Mouse (Mus musculus): ENCODE results near the gene Gm44503.

- TF ChIP-seq CTCF (IDR thresholded peaks at IDR 0.05; ENCODE audit: extremely low read depth, insufficient read depth, insufficient read length, insufficient replicate concordance) (no peak), POLR2A (IDR thresholded peaks at IDR 0.05; ENCODE audit: low read depth, low read length) (no peak)
Measured at GRCm38 (mm10) chr9:73031421-73031820, 72.8 kb downstream of the Gm44503 start.

Measured in spleen, adult 2 months (tissue).